11 mouse cellular contexts compared by ENCODE assay signal in genomic region chr8:89507639-89508038, GRCm38 (mm10).
"Had no signal": no experiment of that assay in that cellular context is flagged by ENCODE, and none has a peak within 500 bp of the region (broad histone marks: within the 10 kb centered on the region; RNA-seq: fewer than 3 reads in every experiment).

No protein-coding gene starts in this region.

- DNase-seq: kidney, adult 8-10 months; kidney, postnatal 36 days; liver; liver, embryonic 13.5 days; liver, postnatal 0 days; lung, postnatal 36 days; right cerebral cortex, postnatal 14 days; thymus, adult 2 months; thymus, postnatal 25 days had no signal

- H3K4me1 ChIP-seq: liver, embryonic 13.5 days; midbrain, embryonic 13.5 days had no signal

- ATAC-seq: liver, postnatal 0 days; midbrain, embryonic 13.5 days had no signal

- H3K4me3 ChIP-seq: limb, embryonic 12.5 days; liver, embryonic 13.5 days; midbrain, embryonic 13.5 days had no signal

- H3K4me2 ChIP-seq: limb, embryonic 12.5 days; liver, embryonic 13.5 days; midbrain, embryonic 13.5 days had no signal

- H3K27ac ChIP-seq: limb, embryonic 12.5 days; liver, embryonic 13.5 days; midbrain, embryonic 13.5 days had no signal

- H3K9ac ChIP-seq: limb, embryonic 12.5 days; liver, embryonic 13.5 days; liver, postnatal 0 days; midbrain, embryonic 13.5 days had no signal

- H3K9me3 ChIP-seq: limb, embryonic 12.5 days; liver, embryonic 13.5 days; midbrain, embryonic 13.5 days had no signal

- H3K36me3 ChIP-seq: limb, embryonic 12.5 days; liver, embryonic 13.5 days; midbrain, embryonic 13.5 days had no signal

- H3K27me3 ChIP-seq: liver, embryonic 13.5 days; midbrain, embryonic 13.5 days had no signal
